Mouse (Mus musculus): ENCODE results near the gene 1300017J02Rik.

DNA sequence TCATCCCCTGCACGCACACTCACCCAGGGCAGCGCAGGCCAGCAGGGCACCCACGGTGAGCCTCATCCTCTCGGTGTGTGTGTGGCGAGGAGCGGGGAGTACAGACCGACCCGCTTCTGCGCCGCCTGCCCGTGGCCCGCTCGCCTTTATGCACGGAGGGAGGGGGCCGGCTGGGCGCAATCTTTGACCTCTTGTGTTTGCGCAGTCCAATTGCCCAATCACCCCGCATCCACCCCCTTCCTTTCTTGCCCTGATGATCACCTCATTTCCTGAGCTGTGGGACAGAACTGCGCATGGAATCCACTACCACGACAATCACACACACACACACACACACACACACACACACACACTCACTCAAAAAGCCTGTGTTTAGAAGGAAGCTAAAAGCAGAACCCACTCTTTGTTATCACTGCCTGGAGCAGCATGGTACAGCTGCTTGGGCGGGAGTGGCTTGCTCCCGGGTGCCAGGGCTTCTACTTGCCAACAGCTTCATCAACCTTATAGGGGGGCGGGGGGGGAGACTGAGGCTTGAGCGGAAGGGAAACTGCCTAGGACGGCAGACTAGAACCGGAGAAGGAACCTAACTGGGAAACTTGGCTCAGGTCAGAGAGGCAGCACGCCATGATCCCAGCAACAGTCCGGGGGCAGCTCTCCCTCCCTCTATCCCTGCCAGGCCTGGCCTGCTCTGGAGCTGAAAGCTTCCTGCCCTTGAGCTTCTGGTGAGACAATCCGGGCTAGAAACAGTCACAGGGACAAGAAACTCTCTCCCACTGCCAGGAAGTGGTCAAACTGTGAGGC lies 74.5 kb downstream of the 1300017J02Rik start, which contains the start of the genes Gm20425 and Trf:
- TF ChIP-seq CTCF (IDR thresholded peaks at IDR 0.05; ENCODE audit: low read depth, low read length) (no peak), POLR2A (IDR thresholded peaks at IDR 0.05; ENCODE audit: borderline replicate concordance, low read depth, low read length) (0 out of 2 replicates have a peak, but pooled peaks have one; percentile 7)
